Mouse (Mus musculus): ENCODE measurements at regions not wholly inside any gene's neighbourhood (a gene's known extent, or its start where the extent isn't known, plus 50 kb on each side); places are given as distances from the start of the nearest gene placed in this dataset.

DNA sequence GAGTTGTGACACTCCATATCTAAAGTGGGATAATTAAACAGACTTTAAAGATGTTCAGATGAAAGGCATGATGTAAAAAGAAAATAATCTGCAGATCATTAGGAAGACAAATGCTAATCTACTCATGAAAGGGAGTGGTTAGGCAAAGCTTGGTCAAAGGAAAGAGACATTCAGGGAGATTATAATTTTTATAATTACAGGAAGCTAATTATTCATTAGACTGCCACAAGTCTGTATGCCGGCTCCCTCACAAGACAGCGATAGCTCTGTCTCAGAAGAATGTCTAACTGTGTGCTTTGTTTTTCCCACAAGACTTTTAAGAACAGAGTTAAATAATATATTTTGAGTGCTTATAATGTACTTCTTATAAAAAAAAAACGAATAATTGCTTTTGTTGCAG lies 541.5 kb downstream of the Adgrl2 start:
- no peak for DNase-seq
- intact Hi-C loops (cut with DNase I), result no loop called here

DNA sequence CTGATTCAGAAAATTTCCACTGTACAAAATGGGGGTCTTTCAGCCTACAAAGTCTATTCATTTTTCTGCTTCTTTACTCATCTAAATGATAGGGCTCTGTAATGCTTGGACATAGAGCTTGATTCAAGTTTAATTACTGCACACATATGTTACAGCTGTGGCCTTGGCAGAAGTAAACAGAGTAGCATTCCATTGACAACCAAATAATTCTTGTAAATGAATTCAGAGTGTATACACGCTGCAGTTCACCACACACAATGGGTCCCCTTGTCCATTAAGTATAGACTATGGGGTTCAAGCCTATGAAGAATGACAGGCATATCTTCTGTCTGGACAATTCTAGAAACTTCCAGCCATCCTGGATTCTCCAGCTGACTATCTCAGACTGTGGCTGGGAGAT lies 541.9 kb downstream of the Adgrl2 start:
- intact Hi-C loops (cut with DNase I), result no loop called here

GRCm38 (mm10) chr3:148446845-148447244 lies 543.5 kb downstream of the Adgrl2 start:
- intact Hi-C loops (cut with DNase I), result no loop called here
- DNase-seq, result no peak

More for the DNA sequence above, 541.9 kb downstream of the Adgrl2 start:
- DNase-seq, result no peak

GRCm38 (mm10) chr3:148443012-148443411 lies 547.3 kb downstream of the Adgrl2 start:
- no peak for DNase-seq
- intact Hi-C loops (cut with DNase I), result no loop called here

- no peak for DNase-seq
- intact Hi-C loops (cut with DNase I), result no loop called here
These were observed 556.3 kb downstream of the Adgrl2 start for GRCm38 (mm10) chr3:148434033-148434432.

- intact Hi-C loops (cut with DNase I), result no loop called here
- DNase-seq, result no peak
These were observed 561.1 kb downstream of the Adgrl2 start for GRCm38 (mm10) chr3:148429012-148429865.

- intact Hi-C loops (cut with DNase I), result no loop called here
- no peak for DNase-seq
These were observed 566.3 kb downstream of the Adgrl2 start for GRCm38 (mm10) chr3:148424089-148424488.

DNA sequence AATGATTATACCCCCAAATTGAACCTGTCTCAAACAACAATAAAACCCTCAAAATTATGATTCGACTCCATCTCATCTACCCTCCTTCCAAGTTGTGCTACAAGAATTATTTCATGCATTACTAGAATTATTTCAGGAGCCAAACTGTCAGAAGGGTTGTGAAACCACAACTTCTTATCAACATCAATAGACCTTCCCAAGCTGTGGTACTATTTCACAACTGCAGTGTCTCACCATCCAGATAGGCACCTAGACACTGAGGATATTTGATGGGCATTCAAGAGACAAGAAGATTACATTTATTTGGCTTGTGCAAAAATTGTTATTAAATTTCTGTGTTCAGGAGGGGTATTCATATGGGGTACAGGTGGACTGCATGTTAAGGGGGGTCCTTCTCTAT lies 567.0 kb downstream of the Adgrl2 start:
- intact Hi-C loops (cut with DNase I), result no loop called here
- no peak for DNase-seq

DNA sequence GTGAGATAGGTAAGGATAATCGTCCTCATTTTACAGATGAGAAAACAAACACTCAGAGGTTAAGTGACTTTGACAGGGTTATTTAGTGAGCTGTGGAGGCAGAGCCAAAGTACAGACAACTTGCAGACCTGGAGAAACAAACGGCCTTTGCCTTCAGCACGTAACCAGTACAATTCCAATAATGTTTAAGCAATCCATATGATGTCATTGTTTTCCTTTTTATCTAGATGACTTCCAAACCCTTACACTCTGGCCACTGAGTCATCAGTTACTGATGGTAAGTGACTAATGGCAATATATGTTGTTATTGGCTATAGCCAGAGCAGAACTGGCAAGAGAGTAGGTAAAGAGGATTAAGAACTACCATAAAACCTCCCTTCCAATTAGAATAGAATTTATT lies 567.6 kb downstream of the Adgrl2 start:
- intact Hi-C loops (cut with DNase I), result no loop called here

DNA sequence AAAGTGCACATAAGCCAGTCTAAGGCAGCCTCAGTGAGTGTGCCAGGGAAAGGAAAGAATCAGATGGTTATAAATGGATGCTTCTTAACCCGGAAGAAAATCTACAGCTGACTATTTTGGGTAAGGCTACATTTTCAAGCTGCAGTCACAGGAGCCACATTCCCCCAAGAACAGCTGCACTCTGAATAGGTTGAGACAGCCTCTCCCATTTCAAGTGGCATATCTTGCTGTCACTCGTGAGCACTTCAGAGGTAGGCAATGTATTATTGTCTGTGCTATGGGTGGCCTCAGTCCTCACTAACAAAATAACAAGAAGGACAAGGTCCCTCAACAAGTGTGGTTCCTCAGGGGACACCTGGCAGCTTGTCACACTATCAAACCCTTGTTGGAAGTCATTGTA lies 568.1 kb downstream of the Adgrl2 start:
- intact Hi-C loops (cut with DNase I), result no loop called here
- no peak for DNase-seq

More for the DNA sequence above, 567.6 kb downstream of the Adgrl2 start:
- DNase-seq, result no peak

DNA sequence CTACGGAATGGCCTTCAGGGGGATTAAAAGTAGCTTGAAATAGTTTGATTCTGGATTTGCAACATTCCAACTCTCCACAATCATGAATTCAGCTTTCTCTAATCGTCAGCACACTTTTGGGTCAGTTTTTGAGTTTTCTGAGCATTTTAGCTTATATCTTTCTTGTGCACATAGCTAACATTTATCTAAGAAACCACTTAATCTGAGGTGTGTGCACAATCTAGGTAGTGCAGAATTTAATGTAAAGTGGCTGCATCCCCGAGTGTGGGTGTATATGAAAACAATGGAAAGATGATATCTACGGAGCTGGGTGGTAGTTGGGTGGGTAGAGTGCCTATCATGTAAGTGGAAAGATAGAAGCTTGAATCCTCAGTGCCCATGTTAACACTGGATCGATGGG lies 570.1 kb downstream of the Adgrl2 start:
- no peak for DNase-seq
- intact Hi-C loops (cut with DNase I), result no loop called here

GRCm38 (mm10) chr3:148419462-148420074 lies 570.8 kb downstream of the Adgrl2 start:
- intact Hi-C loops (cut with DNase I), result no loop called here
- DNase-seq, result no peak

- DNase-seq, result no peak
- intact Hi-C loops (cut with DNase I), result no loop called here
These were observed 572.3 kb downstream of the Adgrl2 start for GRCm38 (mm10) chr3:148418067-148418466.

DNA sequence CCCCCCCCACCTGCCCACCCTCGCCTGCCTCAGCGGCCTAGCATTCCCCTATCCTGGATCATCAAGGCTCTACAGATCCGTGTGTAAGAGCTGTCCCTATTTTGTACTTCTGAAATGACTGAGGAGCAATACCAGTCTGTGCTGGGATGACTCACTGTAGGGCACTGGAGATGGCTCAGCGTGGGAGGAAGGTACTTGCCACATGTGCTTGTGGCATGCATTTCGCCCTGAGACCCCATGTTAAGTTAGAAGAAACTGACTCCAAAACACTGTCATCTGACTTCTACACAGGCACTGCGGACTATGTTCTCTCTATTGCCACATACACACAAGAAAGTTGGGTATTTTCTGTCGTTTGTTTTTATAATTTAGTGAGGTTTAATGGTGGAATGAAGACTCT lies 574.9 kb downstream of the Adgrl2 start:
- intact Hi-C loops (cut with DNase I), result no loop called here
- no peak for DNase-seq

DNA sequence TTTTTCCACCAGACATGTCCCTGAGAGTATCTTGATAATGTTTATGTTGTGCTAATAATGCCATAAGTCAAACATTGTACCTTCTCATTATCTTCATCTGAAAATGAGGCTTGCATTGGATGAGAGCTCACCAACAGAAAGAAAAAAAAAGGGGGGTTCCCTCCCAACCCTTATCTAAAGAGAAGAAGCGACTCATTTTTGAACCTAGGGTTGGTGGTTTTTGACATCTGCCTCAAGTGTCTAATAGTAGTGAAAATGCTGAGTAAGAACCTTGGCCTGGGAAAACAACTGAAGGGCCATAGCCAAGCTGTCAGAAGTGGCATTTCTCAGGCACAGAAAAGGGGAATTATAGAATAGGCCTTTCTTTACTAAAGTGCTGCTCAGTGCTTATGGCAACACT lies 577.3 kb downstream of the Adgrl2 start:
- intact Hi-C loops (cut with DNase I), result no loop called here
- DNase-seq, result no peak

- no peak for DNase-seq
- intact Hi-C loops (cut with DNase I), result no loop called here
These were observed 578.2 kb downstream of the Adgrl2 start for GRCm38 (mm10) chr3:148412191-148412590.

GRCm38 (mm10) chr3:148398349-148398748 lies 592.0 kb downstream of the Adgrl2 start:
- intact Hi-C loops (cut with DNase I), result no loop called here

DNA sequence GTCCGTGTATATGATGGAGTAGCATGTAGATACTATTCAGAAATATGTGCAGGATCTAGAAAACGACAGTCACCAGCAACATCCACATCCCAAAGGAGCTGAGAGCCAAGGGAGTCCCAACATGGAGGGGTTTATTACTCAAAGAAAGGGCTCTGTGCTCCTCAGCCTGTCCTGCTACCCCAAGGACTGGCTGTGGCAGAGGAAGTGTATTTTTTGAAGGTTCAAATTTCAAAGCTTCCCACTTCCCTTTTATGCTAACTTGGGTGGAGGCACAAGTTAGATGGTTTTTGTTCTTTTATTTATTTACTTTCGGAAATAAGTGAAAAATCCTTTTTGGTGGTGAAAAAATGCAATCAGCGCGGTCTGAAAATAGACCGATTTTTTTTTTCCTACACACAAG lies 602.8 kb downstream of the Adgrl2 start:
- intact Hi-C loops (cut with DNase I), result no loop called here
- no peak for DNase-seq

More at GRCm38 (mm10) chr3:148398349-148398748, 592.0 kb downstream of the Adgrl2 start:
- no peak for DNase-seq

GRCm38 (mm10) chr3:148385712-148386111 lies 604.6 kb downstream of the Adgrl2 start:
- DNase-seq, result no peak
- intact Hi-C loops (cut with DNase I), result no loop called here

DNA sequence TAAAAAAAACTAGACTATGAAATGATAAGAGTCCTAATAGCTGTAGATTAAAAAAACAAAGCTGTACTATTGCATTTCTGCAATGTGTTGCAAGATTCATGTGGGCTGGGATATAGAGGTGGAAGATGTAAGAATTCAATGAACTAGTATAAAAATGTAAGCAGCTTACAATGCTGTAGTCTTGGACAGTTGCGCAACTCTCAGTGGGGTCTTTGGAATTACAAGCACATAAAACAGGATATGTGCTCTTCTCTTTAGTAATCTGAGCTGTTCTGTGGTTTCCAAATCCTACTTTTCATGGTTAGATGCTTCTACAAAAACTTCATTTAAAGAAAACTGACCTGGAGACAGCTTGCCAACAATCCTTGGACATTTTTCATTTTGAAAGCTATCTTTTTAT lies 609.3 kb downstream of the Adgrl2 start:
- no peak for DNase-seq
- intact Hi-C loops (cut with DNase I), result no loop called here

- intact Hi-C loops (cut with DNase I), result no loop called here
- DNase-seq, result no peak
These were observed 627.0 kb downstream of the Adgrl2 start for GRCm38 (mm10) chr3:148363331-148363730.

GRCm38 (mm10) chr3:148362453-148362864 lies 627.9 kb downstream of the Adgrl2 start:
- intact Hi-C loops (cut with DNase I), result no loop called here
- DNase-seq, result no peak
